Mouse (Mus musculus) thymus, adult 2 months (tissue): ENCODE measurements at regions not wholly inside any gene's neighbourhood (a gene's known extent, or its start where the extent isn't known, plus 50 kb on each side); places are given as distances from the start of the nearest gene placed in this dataset.

Experiments
- CTCF ChIP-seq: fragments of 200-500 bp; IDR thresholded peaks from 2 replicates; pipeline ENCODE4 v1.5.1; 2012; ENCODE audit warnings: mild to moderate bottlenecking, control low read depth, low read length, moderate library complexity, borderline replicate concordance; ENCODE audit not compliant: control insufficient read depth, poor library complexity, insufficient read depth; ENCODE audit errors: extremely low read depth
- POLR2A ChIP-seq: fragments of 200-500 bp; IDR thresholded peaks from 2 replicates; pipeline ENCODE4 v1.6.1; 2012; ENCODE audit warnings: mild to moderate bottlenecking, low read length, control low read depth, moderate library complexity; ENCODE audit not compliant: control insufficient read depth, poor library complexity, insufficient read depth; ENCODE audit errors: extremely low read depth

DNA sequence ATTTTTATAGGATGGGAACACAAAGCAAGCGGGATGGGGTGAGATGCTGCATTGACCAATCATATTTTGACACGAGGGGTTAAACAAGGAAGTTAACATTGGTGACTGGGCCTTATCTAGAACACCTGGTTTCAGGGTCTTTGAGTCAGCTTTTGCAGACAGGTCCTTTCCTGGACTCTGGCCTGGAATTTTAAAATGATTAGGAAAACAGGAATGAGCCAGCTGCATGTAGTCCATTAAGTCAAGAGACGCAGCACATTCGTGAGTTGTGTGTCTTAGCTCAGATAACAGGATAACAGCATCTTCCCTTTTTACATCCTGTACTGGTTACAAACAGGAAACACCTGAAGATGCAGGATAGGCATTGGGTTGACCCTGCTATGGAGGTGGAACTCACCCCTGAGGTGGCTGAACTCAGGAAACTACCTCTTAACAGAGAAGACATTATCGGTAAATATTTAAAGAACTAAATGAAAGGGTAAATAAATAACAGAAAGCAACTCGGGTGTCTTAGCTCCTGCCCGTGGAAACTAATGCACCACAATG lies 59.1 kb upstream of the Rfpl4b start:
- TF ChIP-seq CTCF: no peak
- TF ChIP-seq POLR2A: no peak
